Mouse (Mus musculus) urinary bladder, postnatal 4 days (tissue): ENCODE results near the gene Fancd2os.

Experiments used
- DNase-seq, 2 experiments: peaks; one replicate each; pipeline ENCODE4 v3.0.0; 2021 to 2022; ENCODE audit warnings: low spot score in 2 of 2

The Fancd2os gene

GRCm38 (mm10) chr6:113605224-113605545 lies 4.7 kb upstream of the Fancd2os start:
- DNase-seq, result no peak

GRCm38 (mm10) chr6:113604432-113605223 lies 4.1 kb upstream of the Fancd2os start, which contains the start of gene Brk1:
Brk1 (plus strand) TSS chr6:113604772.
- peak; percentile 80 to 84 for DNase-seq

GRCm38 (mm10) chr6:113603993-113604392 lies 3.5 kb upstream of the Fancd2os start:
- DNase-seq, result no peak

- no peak for DNase-seq
Measured at GRCm38 (mm10) chr6:113602821-113603220, 2.3 kb upstream of the Fancd2os start.

GRCm38 (mm10) chr6:113599833-113600232 lies 682 bp downstream of the Fancd2os start:
- DNase-seq, result peak in 1 of 2 experiments; percentile 39

GRCm38 (mm10) chr6:113597945-113598344 lies 2.6 kb downstream of the Fancd2os start:
- DNase-seq, result no peak

- DNase-seq, result no peak
Measured at GRCm38 (mm10) chr6:113592637-113593036, 7.9 kb downstream of the Fancd2os start.

GRCm38 (mm10) chr6:113586466-113587183 lies 13.9 kb downstream of the Fancd2os start:
- no peak for DNase-seq

GRCm38 (mm10) chr6:113585065-113585464 lies 15.4 kb downstream of the Fancd2os start:
- no peak for DNase-seq

- no peak for DNase-seq
Measured at GRCm38 (mm10) chr6:113583023-113583422, 17.5 kb downstream of the Fancd2os start.

- no peak for DNase-seq
Measured at GRCm38 (mm10) chr6:113579306-113579705, 21.2 kb downstream of the Fancd2os start.

- no peak for DNase-seq
Measured at GRCm38 (mm10) chr6:113576044-113576443, 24.5 kb downstream of the Fancd2os start.

- no peak for DNase-seq
Measured at GRCm38 (mm10) chr6:113564557-113564956, 36.0 kb downstream of the Fancd2os start.

GRCm38 (mm10) chr6:113559736-113560135 lies 40.8 kb downstream of the Fancd2os start:
- DNase-seq, result no peak
